Mouse (Mus musculus) brain, embryonic 14.5 days (tissue): ENCODE results near the gene Als2cr12.
"Not testable (repeated sequence)": the region's sequence is repeated elsewhere in the genome, so short reads cannot be mapped to it uniquely, and the experiment has no call there.

Experiments
- CTCF ChIP-seq: fragments of 200-500 bp; IDR thresholded peaks from 2 replicates; pipeline ENCODE4 v1.5.1; 2012; ENCODE audit warnings: inconsistent platforms, mild to moderate bottlenecking, moderate library complexity, borderline replicate concordance; ENCODE audit not compliant: insufficient read depth, insufficient read length; ENCODE audit errors: extremely low read depth
- POLR2A ChIP-seq: fragments of 200-500 bp; IDR thresholded peaks from 2 replicates; pipeline ENCODE4 v1.6.1; 2012; ENCODE audit warnings: mild to moderate bottlenecking, inconsistent platforms, borderline replicate concordance; ENCODE audit not compliant: poor library complexity, insufficient read depth, insufficient read length, severe bottlenecking; ENCODE audit errors: extremely low read depth

GRCm38 (mm10) chr1:58669635-58670034, 26.2 kb downstream of the Als2cr12 start:
- TF ChIP-seq CTCF, POLR2A: not testable (repeated sequence)
